Mouse (Mus musculus): ENCODE results near the gene Mef2b.

DNA sequence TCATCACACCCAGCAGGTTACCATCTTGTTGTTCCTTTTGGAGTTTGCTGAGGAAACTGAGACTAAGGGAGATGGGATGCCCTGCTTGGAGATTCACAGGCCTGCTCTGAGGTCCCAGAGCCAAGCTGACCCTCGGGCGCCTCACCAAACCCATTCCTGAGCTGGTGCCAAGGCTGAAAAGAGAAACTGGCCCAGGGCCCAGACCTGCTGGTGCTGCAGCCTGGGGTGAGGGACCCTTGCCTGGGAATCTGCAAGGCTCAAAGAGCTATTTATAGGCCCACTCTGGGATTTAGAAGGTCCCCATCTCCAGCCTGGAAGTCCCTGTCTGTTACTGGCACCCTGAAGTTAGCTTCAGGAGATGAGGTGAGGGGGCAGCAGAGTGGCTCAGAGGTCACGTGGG, 11.1 kb upstream of the Mef2b start:
- no peak for TF ChIP-seq POLR2A (IDR thresholded peaks at IDR 0.05; ENCODE audit: borderline replicate concordance, extremely low read depth, low read depth, low read length)
- TF ChIP-seq CTCF (IDR thresholded peaks at IDR 0.05; ENCODE audit: insufficient read depth, low read length): no peak
